Mouse (Mus musculus): ENCODE results near the gene Tob1. TPM values are rescaled to one million over a fixed set of nuclear protein-coding genes. Genes with fewer than 3 reads are reported as not detected.

Gene Tob1
- polyA plus RNA-seq, 1 experiment, result 6.4 TPM

GRCm38 (mm10) chr11:94228416-94228815 lies 17.2 kb downstream of the Tob1 start:
- H3K27ac ChIP-seq (ENCODE audit: control insufficient read depth, insufficient read depth, low read depth, low read length, poor library complexity), result no peak overlapping the region
- no peaks in the 10 kb centered on the region for H3K4me1 ChIP-seq (ENCODE audit: control insufficient read depth, insufficient read depth, low read length)
- H3K4me3 ChIP-seq (replicated peaks; ENCODE audit: control insufficient read depth, low read depth, low read length), result no peak overlapping the region
- TF ChIP-seq CTCF (IDR thresholded peaks at IDR 0.05; ENCODE audit: control insufficient read depth, insufficient read depth, low read length), result no peak
- 74% methylated on average over 9 of the region's 9 CpGs for WGBS

- H3K27ac ChIP-seq (ENCODE audit: control insufficient read depth, insufficient read depth, low read depth, low read length, poor library complexity), result no peak overlapping the region
- no peak overlapping the region for H3K4me3 ChIP-seq (replicated peaks; ENCODE audit: control insufficient read depth, low read depth, low read length)
- H3K4me1 ChIP-seq (ENCODE audit: control insufficient read depth, insufficient read depth, low read length), result no peaks in the 10 kb centered on the region
- no peak for TF ChIP-seq CTCF (IDR thresholded peaks at IDR 0.05; ENCODE audit: control insufficient read depth, insufficient read depth, low read length)
- no peak for TF ChIP-seq POLR2A (IDR thresholded peaks at IDR 0.05; ENCODE audit: borderline replicate concordance, control insufficient read depth, low read depth, low read length)
- 79% methylated on average over 5 of the region's 5 CpGs for WGBS
Observed at GRCm38 (mm10) chr11:94229207-94229960, 18.1 kb downstream of the Tob1 start.

GRCm38 (mm10) chr11:94230244-94230643 lies 19.0 kb downstream of the Tob1 start:
- WGBS, result 77% methylated on average over 8 of the region's 8 CpGs
- Histone ChIP-seq H3K27ac (ENCODE audit: control insufficient read depth, insufficient read depth, low read depth, low read length, poor library complexity) (no peak overlapping the region), H3K4me1 (ENCODE audit: control insufficient read depth, insufficient read depth, low read length) (no peaks in the 10 kb centered on the region), H3K4me3 (replicated peaks; ENCODE audit: control insufficient read depth, low read depth, low read length) (no peak overlapping the region)
- no peak for TF ChIP-seq CTCF (IDR thresholded peaks at IDR 0.05; ENCODE audit: control insufficient read depth, insufficient read depth, low read length)
- no peak for TF ChIP-seq POLR2A (IDR thresholded peaks at IDR 0.05; ENCODE audit: borderline replicate concordance, control insufficient read depth, low read depth, low read length)

GRCm38 (mm10) chr11:94231821-94232552 lies 20.7 kb downstream of the Tob1 start:
- 87% methylated on average over 19 of the region's 19 CpGs for WGBS
- no peaks in the 10 kb centered on the region for H3K4me1 ChIP-seq (ENCODE audit: control insufficient read depth, insufficient read depth, low read length)
- no peak overlapping the region for H3K4me3 ChIP-seq (replicated peaks; ENCODE audit: control insufficient read depth, low read depth, low read length)
- no peak for TF ChIP-seq POLR2A (IDR thresholded peaks at IDR 0.05; ENCODE audit: borderline replicate concordance, control insufficient read depth, low read depth, low read length)
- no peak for TF ChIP-seq CTCF (IDR thresholded peaks at IDR 0.05; ENCODE audit: control insufficient read depth, insufficient read depth, low read length)
- no peak overlapping the region for H3K27ac ChIP-seq (ENCODE audit: control insufficient read depth, insufficient read depth, low read depth, low read length, poor library complexity)

- 81% methylated on average over 6 of the region's 6 CpGs for WGBS
- Histone ChIP-seq H3K4me1 (ENCODE audit: control insufficient read depth, insufficient read depth, low read length) (no peaks in the 10 kb centered on the region), H3K4me3 (replicated peaks; ENCODE audit: control insufficient read depth, low read depth, low read length) (no peak overlapping the region), H3K27ac (ENCODE audit: control insufficient read depth, insufficient read depth, low read depth, low read length, poor library complexity) (no peak overlapping the region)
- TF ChIP-seq POLR2A (IDR thresholded peaks at IDR 0.05; ENCODE audit: borderline replicate concordance, control insufficient read depth, low read depth, low read length), result no peak
- no peak for TF ChIP-seq CTCF (IDR thresholded peaks at IDR 0.05; ENCODE audit: control insufficient read depth, insufficient read depth, low read length)
Observed at GRCm38 (mm10) chr11:94233405-94233804, 22.2 kb downstream of the Tob1 start.

- WGBS, result 75% methylated on average over 12 of the region's 12 CpGs
- no peak overlapping the region for H3K4me3 ChIP-seq (replicated peaks; ENCODE audit: control insufficient read depth, low read depth, low read length)
Observed at GRCm38 (mm10) chr11:94234380-94234779, 23.1 kb downstream of the Tob1 start.

GRCm38 (mm10) chr11:94234857-94235256 lies 23.6 kb downstream of the Tob1 start:
- no peaks in the 10 kb centered on the region for H3K4me1 ChIP-seq (ENCODE audit: control insufficient read depth, insufficient read depth, low read length)
- no peak overlapping the region for H3K4me3 ChIP-seq (replicated peaks; ENCODE audit: control insufficient read depth, low read depth, low read length)
- 88% methylated on average over 8 of the region's 8 CpGs for WGBS
- H3K27ac ChIP-seq (ENCODE audit: control insufficient read depth, insufficient read depth, low read depth, low read length, poor library complexity), result no peak overlapping the region
- TF ChIP-seq POLR2A (IDR thresholded peaks at IDR 0.05; ENCODE audit: borderline replicate concordance, control insufficient read depth, low read depth, low read length) (no peak), CTCF (IDR thresholded peaks at IDR 0.05; ENCODE audit: control insufficient read depth, insufficient read depth, low read length) (no peak)

More at GRCm38 (mm10) chr11:94234380-94234779, 23.1 kb downstream of the Tob1 start:
- TF ChIP-seq CTCF (IDR thresholded peaks at IDR 0.05; ENCODE audit: control insufficient read depth, insufficient read depth, low read length), result no peak
- no peak for TF ChIP-seq POLR2A (IDR thresholded peaks at IDR 0.05; ENCODE audit: borderline replicate concordance, control insufficient read depth, low read depth, low read length)
- no peaks in the 10 kb centered on the region for H3K4me1 ChIP-seq (ENCODE audit: control insufficient read depth, insufficient read depth, low read length)
- no peak overlapping the region for H3K27ac ChIP-seq (ENCODE audit: control insufficient read depth, insufficient read depth, low read depth, low read length, poor library complexity)

GRCm38 (mm10) chr11:94236074-94236473 lies 24.8 kb downstream of the Tob1 start:
- Histone ChIP-seq H3K27ac (ENCODE audit: control insufficient read depth, insufficient read depth, low read depth, low read length, poor library complexity) (no peak overlapping the region), H3K4me1 (ENCODE audit: control insufficient read depth, insufficient read depth, low read length) (no peaks in the 10 kb centered on the region), H3K4me3 (replicated peaks; ENCODE audit: control insufficient read depth, low read depth, low read length) (no peak overlapping the region)
- no peak for TF ChIP-seq POLR2A (IDR thresholded peaks at IDR 0.05; ENCODE audit: borderline replicate concordance, control insufficient read depth, low read depth, low read length)
- peak; percentile 93 for TF ChIP-seq CTCF (IDR thresholded peaks at IDR 0.05; ENCODE audit: control insufficient read depth, insufficient read depth, low read length)
- WGBS, result 38% methylated on average over 3 of the region's 3 CpGs
